In genomic region chr14:79770306-79771093, GRCm38 (mm10) we compare ENCODE assay signal across 8 mouse cellular contexts. TPM values are rescaled to one million over a fixed set of nuclear protein-coding genes. Genes with fewer than 3 reads are reported as not detected.
DNase-seq lines count a peak whose midpoint lies in the region; ATAC-seq and TF ChIP-seq lines count a peak whose summit lies in the region.

No protein-coding gene starts in this region.

- H3K27ac ChIP-seq in heart, embryonic 12.5 days (ENCODE audit: poor library complexity, severe bottlenecking), result no peak overlapping the region
- H3K27ac ChIP-seq in embryonic facial prominence, embryonic 13.5 days, result no peak overlapping the region

- no peak for TF ChIP-seq CTCF in E14TG2a.4 (conservative IDR thresholded peaks at IDR 0.05; ENCODE audit: low read length)

- H3K36me3 ChIP-seq in heart, embryonic 12.5 days, result no peaks in the 10 kb centered on the region
- H3K36me3 ChIP-seq in E14TG2a.4 (ENCODE audit: insufficient read depth, low read length), result no peaks in the 10 kb centered on the region
- H3K36me3 ChIP-seq in embryonic facial prominence, embryonic 13.5 days, result no peaks in the 10 kb centered on the region

- H3K4me3 ChIP-seq in heart, embryonic 12.5 days, result peak overlapping the region; percentile 50
- peak overlapping the region; percentile 76 for H3K4me3 ChIP-seq in E14TG2a.4 (replicated peaks; ENCODE audit: low read length)
- H3K4me3 ChIP-seq in embryonic facial prominence, embryonic 13.5 days, result peak overlapping the region; percentile 46

- H3K27me3 ChIP-seq in heart, embryonic 12.5 days (replicated peaks), result peaks cover 90% of the 10 kb centered on the region
- H3K27me3 ChIP-seq in E14TG2a.4 (ENCODE audit: insufficient read depth, low read length), result peaks cover 92% of the 10 kb centered on the region
- H3K27me3 ChIP-seq in embryonic facial prominence, embryonic 13.5 days, result peaks cover 96% of the 10 kb centered on the region

- H3K4me1 ChIP-seq in heart, embryonic 12.5 days (replicated peaks), result peaks cover 38% of the 10 kb centered on the region
- H3K4me1 ChIP-seq in E14TG2a.4 (replicated peaks; ENCODE audit: low read depth, low read length), result peaks cover 63% of the 10 kb centered on the region
- H3K4me1 ChIP-seq in embryonic facial prominence, embryonic 13.5 days, result peaks cover 54% of the 10 kb centered on the region

- H3K9ac ChIP-seq in heart, embryonic 12.5 days, result no peak overlapping the region
- 0 out of 2 replicates have a peak overlapping the region, but pooled peaks have one; percentile 36 for H3K9ac ChIP-seq in embryonic facial prominence, embryonic 13.5 days

- intact Hi-C loops in heart, postnatal 36 days (cut with DNase I), result loop anchor here (5.0 kb wide), 1 partner anchor 142 kb away; no protein-coding TSS in a partner anchor
- intact Hi-C loops in left cerebral cortex, postnatal 4 days (cut with DNase I), result loop anchor here (10.0 kb wide), 1 partner anchor 144 kb away; no protein-coding TSS in a partner anchor

- H3K9me3 ChIP-seq in heart, embryonic 12.5 days (replicated peaks), result 0 out of 2 replicates have a peak, but pooled peaks cover 3% of the 10 kb centered on the region
- H3K9me3 ChIP-seq in E14TG2a.4 (ENCODE audit: low read length), result peaks cover 5% of the 10 kb centered on the region
- H3K9me3 ChIP-seq in embryonic facial prominence, embryonic 13.5 days, result no peaks in the 10 kb centered on the region

- DNase-seq in heart, postnatal 36 days, result no peak
- peak; percentile 19 for DNase-seq in left cerebral cortex, postnatal 4 days
- DNase-seq in retina, embryonic 14.5 days (ENCODE audit: low spot score), result peak; percentile 17
- no peak for DNase-seq in urinary bladder, postnatal 36 days (ENCODE audit: low spot score in 2 of 2)
- no peak for DNase-seq in spleen, postnatal 36 days (ENCODE audit: low spot score in 2 of 2)

- H3K4me2 ChIP-seq in heart, embryonic 12.5 days, result peak overlapping the region; percentile 92
- H3K4me2 ChIP-seq in embryonic facial prominence, embryonic 13.5 days, result peak overlapping the region; percentile 73

- WGBS in heart, embryonic 12.5 days, result 4% methylated on average over 62 of the region's 62 CpGs
- 4% methylated on average over 62 of the region's 62 CpGs for WGBS in embryonic facial prominence, embryonic 13.5 days

- peak; percentile 39 for ATAC-seq in heart, embryonic 12.5 days (ENCODE audit: insufficient number of reproducible peaks, low FRiP score)
- no peak for ATAC-seq in embryonic facial prominence, embryonic 13.5 days (ENCODE audit: insufficient number of reproducible peaks, insufficient read depth, low FRiP score, low TSS enrichment, low read depth)

RNA-seq across cellular contexts. Expression of gene Pcdh8, which starts 0.6 kb away (rescaled TPM):
- 0.21 and 0.42 TPM in 2 replicates for polyA plus RNA-seq in heart, embryonic 12.5 days (2016; fragmentation: Nextera tagmentation; extraction: Ambion mirVana)
- under 1 TPM in 1 of 2 experiments, not detected in 1; 0.22 TPM for total RNA-seq in heart, postnatal 36 days (2021)
- polyA plus RNA-seq in embryonic facial prominence, embryonic 13.5 days (2015; fragmentation: Nextera tagmentation; extraction: Ambion mirVana), result 4.1 and 4.7 TPM in 2 replicates
- total RNA-seq in left cerebral cortex, postnatal 4 days (2021), result 10 to 100 TPM; 77.9 to 83.4 TPM

Comparison
In these comparisons a context has a peak if more than half of its experiments do, and no peak if none do; other contexts are left out.
1. DNase-seq: peak in left cerebral cortex, postnatal 4 days (single experiment) and retina, embryonic 14.5 days (single experiment); none in heart, postnatal 36 days (0 of 2), urinary bladder, postnatal 36 days (0 of 2) and spleen, postnatal 36 days (0 of 2).
2. RNA of gene Pcdh8, which starts 0.6 kb away (total RNA-seq): 77.9 to 83.4 TPM in left cerebral cortex, postnatal 4 days; 0.22 TPM in heart, postnatal 36 days; every median in the first group is over 10 times any median in the second.
3. Peak in every context shown above with its lines, with median percentiles within 50 percentile points of each other: H3K4me3 ChIP-seq.